Mouse (Mus musculus): ENCODE results near the gene Dgkq. TPM values are rescaled to one million over a fixed set of nuclear protein-coding genes. Genes with fewer than 3 reads are reported as not detected.

Gene Dgkq
- total RNA-seq, 1 experiment: 25.5 TPM

- H3K4me1 ChIP-seq (ENCODE audit: control insufficient read depth in 2 of 2, insufficient read depth in 2 of 2, low read length in 2 of 2, poor library complexity in 1 of 2): no peaks in the 10 kb centered on the region
- H3K4me3 ChIP-seq (ENCODE audit: insufficient read depth in 1 of 2, low read depth in 1 of 2, low read length in 2 of 2, poor library complexity in 1 of 2, severe bottlenecking in 1 of 2): no peak overlapping the region
- H3K9ac ChIP-seq (ENCODE audit: insufficient read depth, low read depth, low read length, poor library complexity, severe bottlenecking): no peak overlapping the region
- no peaks in the 10 kb centered on the region for H3K9me3 ChIP-seq (ENCODE audit: control insufficient read depth, insufficient read depth, low read depth, low read length)
- no peak overlapping the region for H3K27ac ChIP-seq (ENCODE audit: insufficient read depth, low read depth, low read length, poor library complexity, severe bottlenecking)
- DNase-seq (ENCODE audit: low read depth, low spot score): no peak
- in situ Hi-C loops (cut with MboI; ENCODE audit: low sequenced_read_pairs in 2 of 2, unreplicated experiment in 2 of 2): no loop called here
- peaks cover 6% of the 10 kb centered on the region; the same call in 1 of the 2 replicates for H3K36me3 ChIP-seq (ENCODE audit: control insufficient read depth, insufficient read depth, low read length, poor library complexity, severe bottlenecking)
- TF ChIP-seq CHD2 (IDR thresholded peaks at IDR 0.05; ENCODE audit: low read depth, low read length) (no peak), ZNF384 (IDR thresholded peaks at IDR 0.05; ENCODE audit: low read depth, low read length) (no peak), ZC3H11A (IDR thresholded peaks at IDR 0.05; ENCODE audit: borderline replicate concordance, low read depth, low read length) (no peak), MAFK (IDR thresholded peaks at IDR 0.05; ENCODE audit: insufficient read depth, low read depth, low read length) (no peak), HCFC1 (IDR thresholded peaks at IDR 0.05; ENCODE audit: borderline replicate concordance, insufficient read depth, low read length) (no peak)
These were observed 30.9 kb upstream of the Dgkq start for GRCm38 (mm10) chr5:108700346-108700745.

- TF ChIP-seq HCFC1 (IDR thresholded peaks at IDR 0.05; ENCODE audit: borderline replicate concordance, insufficient read depth, low read length) (no peak), MAFK (IDR thresholded peaks at IDR 0.05; ENCODE audit: insufficient read depth, low read depth, low read length) (no peak), CHD2 (IDR thresholded peaks at IDR 0.05; ENCODE audit: low read depth, low read length) (no peak), ZC3H11A (IDR thresholded peaks at IDR 0.05; ENCODE audit: borderline replicate concordance, low read depth, low read length) (no peak), ZNF384 (IDR thresholded peaks at IDR 0.05; ENCODE audit: low read depth, low read length) (no peak)
- Histone ChIP-seq H3K9ac (ENCODE audit: insufficient read depth, low read depth, low read length, poor library complexity, severe bottlenecking) (no peak overlapping the region), H3K4me1 (ENCODE audit: control insufficient read depth in 2 of 2, insufficient read depth in 2 of 2, low read length in 2 of 2, poor library complexity in 1 of 2) (peaks cover 0 to 2% of the 10 kb centered on the region in 2 experiments; a peak in 1 of 4 replicates), H3K36me3 (ENCODE audit: control insufficient read depth, insufficient read depth, low read length, poor library complexity, severe bottlenecking) (no peaks in the 10 kb centered on the region), H3K27ac (ENCODE audit: insufficient read depth, low read depth, low read length, poor library complexity, severe bottlenecking) (no peak overlapping the region), H3K9me3 (ENCODE audit: control insufficient read depth, insufficient read depth, low read depth, low read length) (no peaks in the 10 kb centered on the region), H3K4me3 (ENCODE audit: insufficient read depth in 1 of 2, low read depth in 1 of 2, low read length in 2 of 2, poor library complexity in 1 of 2, severe bottlenecking in 1 of 2) (no peak overlapping the region)
- no peak for DNase-seq (ENCODE audit: low read depth, low spot score)
- in situ Hi-C loops (cut with MboI; ENCODE audit: low sequenced_read_pairs in 2 of 2, unreplicated experiment in 2 of 2): no loop called here
These were observed 27.9 kb upstream of the Dgkq start for GRCm38 (mm10) chr5:108697341-108697753.

- H3K4me1 ChIP-seq (ENCODE audit: control insufficient read depth in 2 of 2, insufficient read depth in 2 of 2, low read length in 2 of 2, poor library complexity in 1 of 2): peaks cover 0 to 4% of the 10 kb centered on the region in 2 experiments; a peak in 1 of 4 replicates
- no peak overlapping the region for H3K9ac ChIP-seq (ENCODE audit: insufficient read depth, low read depth, low read length, poor library complexity, severe bottlenecking)
- no peak overlapping the region for H3K4me3 ChIP-seq (ENCODE audit: insufficient read depth in 1 of 2, low read depth in 1 of 2, low read length in 2 of 2, poor library complexity in 1 of 2, severe bottlenecking in 1 of 2)
- in situ Hi-C loops (cut with MboI; ENCODE audit: low sequenced_read_pairs in 2 of 2, unreplicated experiment in 2 of 2): no loop called here
- no peak for TF ChIP-seq ZC3H11A (IDR thresholded peaks at IDR 0.05; ENCODE audit: borderline replicate concordance, low read depth, low read length)
- TF ChIP-seq ZNF384 (IDR thresholded peaks at IDR 0.05; ENCODE audit: low read depth, low read length): no peak
- no peak for TF ChIP-seq MAFK (IDR thresholded peaks at IDR 0.05; ENCODE audit: insufficient read depth, low read depth, low read length)
- TF ChIP-seq CHD2 (IDR thresholded peaks at IDR 0.05; ENCODE audit: low read depth, low read length): no peak
- no peak overlapping the region for H3K27ac ChIP-seq (ENCODE audit: insufficient read depth, low read depth, low read length, poor library complexity, severe bottlenecking)
- H3K36me3 ChIP-seq (ENCODE audit: control insufficient read depth, insufficient read depth, low read length, poor library complexity, severe bottlenecking): no peaks in the 10 kb centered on the region
- no peak for DNase-seq (ENCODE audit: low read depth, low spot score)
- no peaks in the 10 kb centered on the region for H3K9me3 ChIP-seq (ENCODE audit: control insufficient read depth, insufficient read depth, low read depth, low read length)
These were observed 27.1 kb upstream of the Dgkq start for GRCm38 (mm10) chr5:108696542-108696941.

GRCm38 (mm10) chr5:108695861-108696260 lies 26.4 kb upstream of the Dgkq start:
- H3K27ac ChIP-seq (ENCODE audit: insufficient read depth, low read depth, low read length, poor library complexity, severe bottlenecking): no peak overlapping the region

More at GRCm38 (mm10) chr5:108695861-108696260, 26.4 kb upstream of the Dgkq start:
- Histone ChIP-seq H3K4me1 (ENCODE audit: control insufficient read depth in 2 of 2, insufficient read depth in 2 of 2, low read length in 2 of 2, poor library complexity in 1 of 2) (peaks cover 0 to 4% of the 10 kb centered on the region in 2 experiments; a peak in 1 of 4 replicates), H3K9me3 (ENCODE audit: control insufficient read depth, insufficient read depth, low read depth, low read length) (no peaks in the 10 kb centered on the region), H3K36me3 (ENCODE audit: control insufficient read depth, insufficient read depth, low read length, poor library complexity, severe bottlenecking) (no peaks in the 10 kb centered on the region), H3K9ac (ENCODE audit: insufficient read depth, low read depth, low read length, poor library complexity, severe bottlenecking) (no peak overlapping the region), H3K4me3 (ENCODE audit: insufficient read depth in 1 of 2, low read depth in 1 of 2, low read length in 2 of 2, poor library complexity in 1 of 2, severe bottlenecking in 1 of 2) (peak overlapping the region; percentile 17 to 44; a peak in 1 of 4 replicates)
- in situ Hi-C loops (cut with MboI; ENCODE audit: low sequenced_read_pairs in 2 of 2, unreplicated experiment in 2 of 2): no loop called here
- no peak for DNase-seq (ENCODE audit: low read depth, low spot score)
- no peak for TF ChIP-seq MAFK (IDR thresholded peaks at IDR 0.05; ENCODE audit: insufficient read depth, low read depth, low read length)
- no peak for TF ChIP-seq ZNF384 (IDR thresholded peaks at IDR 0.05; ENCODE audit: low read depth, low read length)
- no peak for TF ChIP-seq HCFC1 (IDR thresholded peaks at IDR 0.05; ENCODE audit: borderline replicate concordance, insufficient read depth, low read length)
- TF ChIP-seq CHD2 (IDR thresholded peaks at IDR 0.05; ENCODE audit: low read depth, low read length): no peak
- TF ChIP-seq ZC3H11A (IDR thresholded peaks at IDR 0.05; ENCODE audit: borderline replicate concordance, low read depth, low read length): no peak
